Mouse (Mus musculus): ENCODE results near the gene Mycs.

The Mycs gene

GRCm38 (mm10) chrX:5469165-5469564, at the start of gene Mycs:
Gene Mycs, minus strand, starts transcription at chrX:5469265.
- DNase-seq: no peak

GRCm38 (mm10) chrX:5468022-5468421, 1.0 kb downstream of the Mycs start:
- no peak for DNase-seq
